19 mouse cellular contexts compared by ENCODE assay signal in the genomic region with DNA sequence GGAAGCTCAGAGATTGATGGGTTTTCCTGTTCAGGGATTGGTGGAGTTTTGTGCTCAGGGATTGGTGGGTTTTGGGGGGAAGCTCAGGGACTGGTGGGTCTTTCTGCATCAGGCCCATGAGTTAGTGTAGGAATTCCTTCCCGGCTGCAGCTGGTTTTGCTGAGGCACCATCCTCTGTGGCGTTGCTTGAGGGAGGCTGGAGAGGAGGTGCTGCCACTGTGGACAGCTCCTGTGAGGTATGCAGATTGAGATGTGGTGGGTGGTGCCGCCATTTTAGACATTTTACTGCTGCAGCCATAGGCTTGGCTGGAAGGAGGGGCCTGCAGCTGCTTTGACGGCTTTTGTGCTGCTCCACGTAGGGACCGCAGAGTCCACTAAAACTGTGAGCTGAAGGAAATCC. TPM values are rescaled to one million over a fixed set of nuclear protein-coding genes. Genes with fewer than 3 reads are reported as not detected.
DNase-seq lines count a peak whose midpoint lies in the region; ATAC-seq and TF ChIP-seq lines count a peak whose summit lies in the region.
"Had no signal": no experiment of that assay in that cellular context is flagged by ENCODE, and none has a peak within 500 bp of the region (broad histone marks: within the 10 kb centered on the region; RNA-seq: fewer than 3 reads in every experiment).

No protein-coding gene starts in this region.

- H3K4me1 ChIP-seq in forebrain, embryonic 10.5 days = peaks cover 47% of the 10 kb centered on the region
- peaks cover 27% of the 10 kb centered on the region for H3K4me1 ChIP-seq in forebrain, embryonic 11.5 days (replicated peaks; ENCODE audit: control insufficient read depth, insufficient read depth, low read length)
- H3K4me1 ChIP-seq in limb, embryonic 14.5 days (ENCODE audit: control insufficient read depth, insufficient read depth, low read length) = peaks cover 27% of the 10 kb centered on the region
- peaks cover 31% of the 10 kb centered on the region for H3K4me1 ChIP-seq in limb, embryonic 10.5 days
- H3K4me1 ChIP-seq in hindbrain, embryonic 14.5 days (replicated peaks; ENCODE audit: control insufficient read depth, insufficient read depth, low read length) = peaks cover 44% of the 10 kb centered on the region
- peaks cover 31% of the 10 kb centered on the region for H3K4me1 ChIP-seq in midbrain, postnatal 0 days (ENCODE audit: insufficient read depth, low read length)

- no peak overlapping the region for H3K4me3 ChIP-seq in forebrain, embryonic 10.5 days
- no peak overlapping the region for H3K4me3 ChIP-seq in forebrain, embryonic 11.5 days (ENCODE audit: low read depth, low read length)
- H3K4me3 ChIP-seq in limb, embryonic 14.5 days (replicated peaks; ENCODE audit: low read length) = no peak overlapping the region
- no peak overlapping the region for H3K4me3 ChIP-seq in limb, embryonic 10.5 days
- H3K4me3 ChIP-seq in hindbrain, embryonic 14.5 days (replicated peaks; ENCODE audit: low read length) = no peak overlapping the region
- H3K4me3 ChIP-seq in midbrain, postnatal 0 days (ENCODE audit: low read depth, low read length) = no peak overlapping the region
- H3K4me3 ChIP-seq: heart, embryonic 13.5 days; stomach, embryonic 15.5 days had no signal

- TF ChIP-seq POLR2A in limb, embryonic 14.5 days (IDR thresholded peaks at IDR 0.05; ENCODE audit: borderline replicate concordance, extremely low read depth, insufficient read depth, insufficient read length) = no peak

- no peak for DNase-seq in forebrain, embryonic 10.5 days (ENCODE audit: extremely low spot score, low spot score)
- no peak for DNase-seq in forebrain, embryonic 11.5 days (ENCODE audit: low spot score)
- DNase-seq in limb, embryonic 14.5 days (ENCODE audit: low spot score) = no peak
- DNase-seq in limb, embryonic 10.5 days (ENCODE audit: low spot score) = no peak
- no peak for DNase-seq in hindbrain, embryonic 14.5 days (ENCODE audit: low spot score)
- no peak for DNase-seq in midbrain, postnatal 0 days (ENCODE audit: low spot score)
- DNase-seq in B cell, adult 2 months = no peak
- no peak for DNase-seq in left cerebral cortex, adult 9 months (ENCODE audit: low spot score in 2 of 2)
- DNase-seq: cerebellum, adult 11-12 months; embryo, embryonic 11 days; kidney, adult 18-20 months; lung, embryonic 14.5 days; right cerebral cortex, adult 18-20 months had no signal

- H3K36me3 ChIP-seq in forebrain, embryonic 10.5 days (replicated peaks) = no peaks in the 10 kb centered on the region
- H3K36me3 ChIP-seq in forebrain, embryonic 11.5 days (ENCODE audit: control insufficient read depth, insufficient read depth, low read length) = no peaks in the 10 kb centered on the region
- no peaks in the 10 kb centered on the region for H3K36me3 ChIP-seq in limb, embryonic 14.5 days (ENCODE audit: control insufficient read depth, insufficient read depth, low read length)
- H3K36me3 ChIP-seq in limb, embryonic 10.5 days = no peaks in the 10 kb centered on the region
- no peaks in the 10 kb centered on the region for H3K36me3 ChIP-seq in hindbrain, embryonic 14.5 days (replicated peaks; ENCODE audit: control insufficient read depth, insufficient read depth)
- no peaks in the 10 kb centered on the region for H3K36me3 ChIP-seq in midbrain, postnatal 0 days (ENCODE audit: insufficient read depth, low read length)
- H3K36me3 ChIP-seq: heart, embryonic 13.5 days; stomach, embryonic 15.5 days had no signal

- 84% methylated on average over 6 of the region's 6 CpGs for WGBS in forebrain, embryonic 10.5 days
- WGBS in forebrain, embryonic 11.5 days = 91% methylated on average over 6 of the region's 6 CpGs
- WGBS in limb, embryonic 14.5 days = 77% methylated on average over 6 of the region's 6 CpGs
- WGBS in limb, embryonic 10.5 days = 86% methylated on average over 6 of the region's 6 CpGs
- WGBS in hindbrain, embryonic 14.5 days = 87% methylated on average over 6 of the region's 6 CpGs
- 82% methylated on average over 6 of the region's 6 CpGs for WGBS in midbrain, postnatal 0 days

- H3K9me3 ChIP-seq in forebrain, embryonic 10.5 days = no peaks in the 10 kb centered on the region
- no peaks in the 10 kb centered on the region for H3K9me3 ChIP-seq in forebrain, embryonic 11.5 days (ENCODE audit: control insufficient read depth, low read length)
- H3K9me3 ChIP-seq in limb, embryonic 14.5 days (ENCODE audit: control insufficient read depth, low read length) = no peaks in the 10 kb centered on the region
- no peaks in the 10 kb centered on the region for H3K9me3 ChIP-seq in limb, embryonic 10.5 days (replicated peaks)
- no peaks in the 10 kb centered on the region for H3K9me3 ChIP-seq in hindbrain, embryonic 14.5 days (ENCODE audit: control insufficient read depth, low read length)
- H3K9me3 ChIP-seq in midbrain, postnatal 0 days (ENCODE audit: low read length) = no peaks in the 10 kb centered on the region
- H3K9me3 ChIP-seq: heart, embryonic 13.5 days; stomach, embryonic 15.5 days had no signal

- no peak for TF ChIP-seq CTCF in midbrain, postnatal 0 days (IDR thresholded peaks at IDR 0.05)

- peak overlapping the region; percentile 75; the same call in 1 of the 2 replicates for H3K27ac ChIP-seq in forebrain, embryonic 10.5 days
- no peak overlapping the region for H3K27ac ChIP-seq in forebrain, embryonic 11.5 days (ENCODE audit: low read depth, low read length)
- H3K27ac ChIP-seq in limb, embryonic 14.5 days (replicated peaks; ENCODE audit: low read depth, low read length) = peak overlapping the region; percentile 58; the same call in 1 of the 2 replicates
- no peak overlapping the region for H3K27ac ChIP-seq in limb, embryonic 10.5 days
- H3K27ac ChIP-seq in hindbrain, embryonic 14.5 days = peak overlapping the region; percentile 90; the same call in 1 of the 2 replicates
- H3K27ac ChIP-seq in midbrain, postnatal 0 days (ENCODE audit: low read depth, low read length) = peak overlapping the region; percentile 80
- H3K27ac ChIP-seq: heart, embryonic 13.5 days; macrophage; stomach, embryonic 15.5 days had no signal

- ATAC-seq in forebrain, embryonic 11.5 days (replicated peaks; ENCODE audit: low FRiP score) = no peak
- no peak for ATAC-seq in limb, embryonic 14.5 days (ENCODE audit: low FRiP score, low read depth)
- ATAC-seq in hindbrain, embryonic 14.5 days (ENCODE audit: low FRiP score) = no peak
- ATAC-seq in midbrain, postnatal 0 days (ENCODE audit: low FRiP score) = no peak

- H3K27me3 ChIP-seq in forebrain, embryonic 10.5 days (ENCODE audit: poor library complexity, severe bottlenecking) = no peaks in the 10 kb centered on the region
- H3K27me3 ChIP-seq in forebrain, embryonic 11.5 days (ENCODE audit: control insufficient read depth, insufficient read depth, low read length) = no peaks in the 10 kb centered on the region
- no peaks in the 10 kb centered on the region for H3K27me3 ChIP-seq in limb, embryonic 14.5 days (ENCODE audit: control insufficient read depth, insufficient read depth, low read length)
- no peaks in the 10 kb centered on the region for H3K27me3 ChIP-seq in limb, embryonic 10.5 days (ENCODE audit: low read depth, poor library complexity, severe bottlenecking)
- H3K27me3 ChIP-seq in hindbrain, embryonic 14.5 days (ENCODE audit: control insufficient read depth, insufficient read depth, low read length) = no peaks in the 10 kb centered on the region
- H3K27me3 ChIP-seq in midbrain, postnatal 0 days (ENCODE audit: insufficient read depth, low read length) = no peaks in the 10 kb centered on the region
- H3K27me3 ChIP-seq: heart, embryonic 13.5 days; stomach, embryonic 15.5 days had no signal

- H3K4me2 ChIP-seq in forebrain, embryonic 11.5 days (ENCODE audit: low read depth, low read length, severe bottlenecking) = no peak overlapping the region
- no peak overlapping the region for H3K4me2 ChIP-seq in limb, embryonic 14.5 days (replicated peaks; ENCODE audit: low read depth, low read length, severe bottlenecking)
- H3K4me2 ChIP-seq in hindbrain, embryonic 14.5 days (replicated peaks) = no peak overlapping the region
- no peak overlapping the region for H3K4me2 ChIP-seq in midbrain, postnatal 0 days (ENCODE audit: low read depth, low read length, poor library complexity, severe bottlenecking)
- H3K4me2 ChIP-seq: heart, embryonic 13.5 days; liver, embryonic 11.5 days; lung, embryonic 14.5 days; stomach, embryonic 15.5 days had no signal

- no peak overlapping the region for H3K9ac ChIP-seq in forebrain, embryonic 11.5 days (ENCODE audit: low read length)
- no peak overlapping the region for H3K9ac ChIP-seq in limb, embryonic 14.5 days (ENCODE audit: low read depth, low read length, severe bottlenecking)
- H3K9ac ChIP-seq in hindbrain, embryonic 14.5 days = no peak overlapping the region
- H3K9ac ChIP-seq in midbrain, postnatal 0 days (replicated peaks; ENCODE audit: low read length, poor library complexity, severe bottlenecking) = no peak overlapping the region
- H3K9ac ChIP-seq: heart, embryonic 13.5 days; lung, embryonic 14.5 days; stomach, embryonic 15.5 days had no signal

RNA-seq across cellular contexts. Expression of a gene that starts 1.1 kb away (rescaled TPM):
- polyA plus RNA-seq in forebrain, embryonic 10.5 days (2016; fragmentation: Nextera tagmentation; extraction: Ambion mirVana) = 0.30 and 0.87 TPM in 2 replicates
- 0.60 and 1.1 TPM in 2 replicates for polyA plus RNA-seq in forebrain, embryonic 11.5 days (2014; fragmentation: Nextera tagmentation; extraction: Ambion mirVana)
- polyA plus RNA-seq in limb, embryonic 14.5 days (2012; rRNA removed) = 1.2 and 1.3 TPM in 2 replicates
- 0.66 and 0.73 TPM in 2 replicates for polyA plus RNA-seq in limb, embryonic 14.5 days (2014; fragmentation: Nextera tagmentation; extraction: Ambion mirVana)
- polyA plus RNA-seq in limb, embryonic 10.5 days (2016; fragmentation: Nextera tagmentation; extraction: Ambion mirVana) = 0.13 TPM in 1 of 2 replicates, not detected in the other
- 4.8 and 7.5 TPM in 2 replicates for polyA plus RNA-seq in hindbrain, embryonic 14.5 days (2014; fragmentation: Nextera tagmentation; extraction: Ambion mirVana)
- total RNA-seq in midbrain, postnatal 0 days (2014; rRNA removed) = 9.4 and 10.6 TPM in 2 replicates
- 8.5 and 10.1 TPM in 2 replicates for polyA plus RNA-seq in midbrain, postnatal 0 days (2015; fragmentation: Nextera tagmentation; extraction: Ambion mirVana)
- total RNA-seq: adrenal gland, adult 18-20 months; hematopoietic stem cell, adult 5-6 weeks had no signal
- polyA plus RNA-seq: heart, embryonic 13.5 days; liver, embryonic 11.5 days; lung, embryonic 14.5 days; macrophage had no signal

RNA-seq across cellular contexts. Expression of a gene that starts 31.4 kb away (rescaled TPM):
- polyA plus RNA-seq in forebrain, embryonic 10.5 days (2016; fragmentation: Nextera tagmentation; extraction: Ambion mirVana) = not detected in 2 replicates
- polyA plus RNA-seq in forebrain, embryonic 11.5 days (2014; fragmentation: Nextera tagmentation; extraction: Ambion mirVana) = not detected in 2 replicates
- 0.11 and 0.12 TPM in 2 replicates for polyA plus RNA-seq in limb, embryonic 14.5 days (2012; rRNA removed)
- polyA plus RNA-seq in limb, embryonic 14.5 days (2014; fragmentation: Nextera tagmentation; extraction: Ambion mirVana) = not detected in 2 replicates
- polyA plus RNA-seq in limb, embryonic 10.5 days (2016; fragmentation: Nextera tagmentation; extraction: Ambion mirVana) = not detected in 2 replicates
- polyA plus RNA-seq in hindbrain, embryonic 14.5 days (2014; fragmentation: Nextera tagmentation; extraction: Ambion mirVana) = 0.09 and 0.13 TPM in 2 replicates
- 0.22 TPM in 1 of 2 replicates, not detected in the other for total RNA-seq in midbrain, postnatal 0 days (2014; rRNA removed)
- polyA plus RNA-seq in midbrain, postnatal 0 days (2015; fragmentation: Nextera tagmentation; extraction: Ambion mirVana) = 0.10 and 0.19 TPM in 2 replicates
- polyA plus RNA-seq: liver, embryonic 11.5 days; lung, embryonic 14.5 days had no signal

RNA-seq across cellular contexts. Expression of a gene that starts 35.3 kb away (rescaled TPM):
- 126 and 132 TPM in 2 replicates for polyA plus RNA-seq in forebrain, embryonic 10.5 days (2016; fragmentation: Nextera tagmentation; extraction: Ambion mirVana)
- 65.3 and 74.7 TPM in 2 replicates for polyA plus RNA-seq in forebrain, embryonic 11.5 days (2014; fragmentation: Nextera tagmentation; extraction: Ambion mirVana)
- polyA plus RNA-seq in limb, embryonic 14.5 days (2012; rRNA removed) = 213 and 289 TPM in 2 replicates
- polyA plus RNA-seq in limb, embryonic 14.5 days (2014; fragmentation: Nextera tagmentation; extraction: Ambion mirVana) = 181 and 197 TPM in 2 replicates
- polyA plus RNA-seq in limb, embryonic 10.5 days (2016; fragmentation: Nextera tagmentation; extraction: Ambion mirVana) = 170 and 188 TPM in 2 replicates
- 124 and 127 TPM in 2 replicates for polyA plus RNA-seq in hindbrain, embryonic 14.5 days (2014; fragmentation: Nextera tagmentation; extraction: Ambion mirVana)
- total RNA-seq in midbrain, postnatal 0 days (2014; rRNA removed) = 312 and 376 TPM in 2 replicates
- polyA plus RNA-seq in midbrain, postnatal 0 days (2015; fragmentation: Nextera tagmentation; extraction: Ambion mirVana) = 293 and 297 TPM in 2 replicates

Comparison
In these comparisons a context has a peak if more than half of its experiments do, and no peak if none do; other contexts are left out.
1. H3K27ac ChIP-seq: peak in forebrain, embryonic 10.5 days (single experiment), limb, embryonic 14.5 days (single experiment), hindbrain, embryonic 14.5 days (single experiment) and midbrain, postnatal 0 days (single experiment); none in forebrain, embryonic 11.5 days (single experiment) and limb, embryonic 10.5 days (single experiment).